Mouse (Mus musculus) heart, embryonic 16.5 days (tissue): ENCODE data around the gene Tspan9. TPM values are rescaled to one million over a fixed set of nuclear protein-coding genes. Genes with fewer than 3 reads are reported as not detected.

Source experiments
- ATAC-seq: fragments of 200-750 bp; cut with Nextera tagmentation; replicated peaks from 2 replicates; pipeline ENCODE4 v1.8.0; 2017; ENCODE audit warnings: moderate number of reproducible peaks; ENCODE audit not compliant: insufficient read depth, low FRiP score; ENCODE audit errors: extremely low read depth
- H3K27ac ChIP-seq: fragments of 300-500 bp; sonication (generic); 2 replicates; pipeline ENCODE4 v1.5.1; 2014; ENCODE audit warnings: mild to moderate bottlenecking, low read length, control low read depth, moderate library complexity
- H3K27me3 ChIP-seq: fragments of 300-500 bp; sonication (generic); 2 replicates; pipeline ENCODE4 v1.6.1; 2014; ENCODE audit warnings: low read length, mixed read lengths; ENCODE audit not compliant: control insufficient read depth, insufficient read depth
- H3K36me3 ChIP-seq: fragments of 300-500 bp; sonication (generic); 2 replicates; pipeline ENCODE4 v1.6.1; 2014; ENCODE audit not compliant: control insufficient read depth, insufficient read depth
- H3K4me1 ChIP-seq: fragments of 300-500 bp; sonication (generic); 2 replicates; pipeline ENCODE4 v1.6.1; 2014; ENCODE audit warnings: low read length, mixed read lengths; ENCODE audit not compliant: control insufficient read depth, insufficient read depth
- H3K4me2 ChIP-seq: fragments of 300-500 bp; sonication (generic); 2 replicates; pipeline ENCODE4 v1.6.1; 2014; ENCODE audit warnings: low read depth, mild to moderate bottlenecking, control low read depth, low read length
- H3K4me3 ChIP-seq: fragments of 300-500 bp; sonication (generic); 2 replicates; pipeline ENCODE4 v1.5.1; 2014; ENCODE audit warnings: mild to moderate bottlenecking, control low read depth, low read length
- H3K9ac ChIP-seq: fragments of 300-500 bp; sonication (generic); 2 replicates; pipeline ENCODE4 v1.6.1; 2014; ENCODE audit warnings: low read length, control low read depth
- H3K9me3 ChIP-seq: fragments of 300-500 bp; sonication (generic); replicated peaks from 2 replicates; pipeline ENCODE4 v1.6.1; 2016; ENCODE audit warnings: low read length; ENCODE audit not compliant: control insufficient read depth
- WGBS: fragments of 180-500 bp; shearing (Covaris S2); extraction: QIAGEN DNeasy Blood & Tissue Kit; methylation state at CpG from one replicate; pipeline ENCODE4 v1.1.7; 2014; 5-methylcytosine and 5-hydroxymethylcytosine counted together
- polyA plus RNA-seq: library from polyadenylated mRNA; unstranded; fragments of >200 nt; fragmentation: Nextera tagmentation; extraction: Ambion mirVana; gene quantifications from 2 replicates; pipeline ENCODE4 v1.2.1, GENCODE M21; 2015

Tspan9 gene
- polyA plus RNA-seq, 1 experiment from 2014 or later, result 138 TPM

DNA sequence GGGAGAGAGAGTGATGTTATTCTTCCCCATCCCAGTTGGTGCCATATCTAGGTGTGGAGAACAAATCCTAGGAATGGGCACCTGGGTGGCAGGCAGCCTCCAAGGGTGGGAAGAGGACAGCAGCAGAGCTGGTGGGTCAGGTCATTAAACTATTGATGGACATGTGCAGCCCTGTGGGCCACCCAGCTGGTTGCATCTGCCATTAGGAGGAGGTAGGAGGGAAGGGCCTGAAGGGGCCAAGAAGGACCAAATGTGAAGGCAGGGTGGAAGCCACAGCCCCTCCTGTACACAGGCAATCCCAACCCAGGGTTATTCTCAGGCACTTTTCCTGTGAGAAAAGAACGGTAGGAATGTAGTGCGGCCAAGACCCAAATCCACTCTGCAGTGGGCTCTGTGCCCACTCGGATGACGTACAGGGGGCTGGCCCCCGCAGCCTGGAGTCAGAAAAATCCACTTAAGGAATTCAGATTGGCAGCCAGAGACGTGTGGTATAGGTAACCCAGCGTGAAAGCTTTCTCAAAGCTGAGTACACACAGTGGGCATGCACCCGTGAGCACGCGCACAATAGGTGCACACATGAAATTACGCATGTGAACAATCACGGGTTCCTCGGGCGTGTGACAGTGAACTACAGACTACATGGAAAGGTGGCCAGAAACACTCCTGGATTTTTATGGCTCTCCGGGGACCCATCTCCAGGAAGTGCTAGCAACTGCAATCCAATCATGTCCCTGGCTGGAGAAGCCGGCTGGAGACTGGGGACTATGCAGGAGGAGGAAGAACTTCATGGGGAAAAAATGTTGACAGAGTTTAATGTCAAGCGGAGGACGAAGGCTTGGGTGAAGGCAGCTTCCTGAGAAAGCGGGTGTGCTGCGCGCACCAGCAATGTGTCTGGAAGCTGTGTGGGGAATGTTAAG lies 67.0 kb downstream of the Tspan9 start:
- no peaks in the 10 kb centered on the region for H3K27me3 ChIP-seq
- no peaks in the 10 kb centered on the region for H3K9me3 ChIP-seq
- H3K4me2 ChIP-seq, result no peak overlapping the region
- H3K36me3 ChIP-seq, result no peaks in the 10 kb centered on the region
- no peak overlapping the region for H3K4me3 ChIP-seq
- peak overlapping the region; percentile 68 for H3K27ac ChIP-seq
- peak overlapping the region; percentile 9 for H3K9ac ChIP-seq
- peaks cover 64% of the 10 kb centered on the region for H3K4me1 ChIP-seq
- WGBS, result 57% methylated on average over 21 of the region's 21 CpGs
- ATAC-seq, result peak; percentile 42

DNA sequence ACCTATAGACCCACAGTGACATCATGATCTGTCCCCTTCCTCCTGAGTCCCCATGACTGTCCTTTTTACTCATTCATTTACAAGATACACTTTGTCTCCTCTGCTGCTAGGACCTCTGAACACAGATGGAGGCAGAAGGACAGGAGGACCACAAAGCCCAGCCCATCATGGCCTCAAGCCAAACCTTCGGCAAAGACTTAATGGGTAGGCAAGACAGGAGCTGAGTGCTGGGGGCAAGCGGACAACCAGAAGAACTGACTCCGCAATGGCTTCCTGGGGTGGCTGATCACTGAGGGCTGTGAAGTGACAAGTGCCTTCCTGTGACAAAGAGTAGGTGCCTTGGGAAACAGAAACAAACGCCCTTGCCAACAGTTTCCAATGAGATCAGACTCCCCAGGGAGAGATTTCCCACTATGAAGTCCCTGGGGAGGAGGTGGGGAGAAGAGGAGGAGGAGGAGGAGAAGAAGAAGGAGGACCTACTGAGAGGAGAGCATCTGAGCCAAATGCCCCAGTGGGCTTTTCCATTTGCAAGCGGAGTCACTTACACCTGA lies 67.9 kb downstream of the Tspan9 start:
- H3K27ac ChIP-seq, result peak overlapping the region; percentile 68
- H3K4me1 ChIP-seq, result peaks cover 70% of the 10 kb centered on the region
- no peaks in the 10 kb centered on the region for H3K36me3 ChIP-seq
- peak overlapping the region; percentile 42; the same call in 1 of the 2 replicates for H3K9ac ChIP-seq
- no peaks in the 10 kb centered on the region for H3K27me3 ChIP-seq
- no peaks in the 10 kb centered on the region for H3K9me3 ChIP-seq
- WGBS, result 41% methylated on average over 5 of the region's 5 CpGs
- ATAC-seq, result no peak
- no peak overlapping the region for H3K4me2 ChIP-seq
- no peak overlapping the region for H3K4me3 ChIP-seq

DNA sequence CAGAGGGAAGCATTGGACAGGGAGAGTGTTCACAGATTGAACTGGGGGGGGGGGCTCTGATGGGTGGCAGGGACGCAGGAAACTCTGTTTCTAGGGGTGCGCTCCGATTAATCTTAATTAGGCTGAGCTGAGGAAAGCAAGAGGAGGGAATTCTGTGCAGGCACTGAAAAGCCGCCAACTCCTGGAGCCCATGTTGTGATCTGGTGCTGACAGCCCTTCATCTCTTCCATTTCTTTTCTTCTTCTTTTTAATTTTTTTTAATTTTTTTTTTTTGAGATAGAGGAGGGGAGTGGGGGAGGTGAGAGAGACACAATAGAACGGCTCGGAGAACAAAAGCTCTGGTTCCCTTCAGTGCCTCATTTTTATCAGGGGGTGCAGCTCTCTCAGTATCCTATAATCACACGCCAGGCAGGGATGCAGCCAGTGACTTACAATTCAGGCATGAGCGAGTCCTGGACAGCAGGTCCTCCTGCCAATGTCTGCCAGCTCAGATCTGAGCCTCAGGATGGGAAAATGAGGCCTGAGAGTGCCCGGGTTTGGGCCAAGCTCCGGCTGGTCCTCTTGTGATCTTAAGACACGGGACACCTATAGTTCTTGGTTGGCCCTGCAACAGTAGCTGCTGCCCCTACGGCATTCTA lies 72.4 kb downstream of the Tspan9 start:
- ATAC-seq, result no peak
- H3K27ac ChIP-seq, result peak overlapping the region; percentile 49
- H3K4me1 ChIP-seq, result peaks cover 51% of the 10 kb centered on the region
- 0 out of 2 replicates have a peak, but pooled peaks cover 3% of the 10 kb centered on the region for H3K36me3 ChIP-seq
- peak overlapping the region; percentile 23; the same call in 1 of the 2 replicates for H3K9ac ChIP-seq
- H3K27me3 ChIP-seq, result no peaks in the 10 kb centered on the region
- no peaks in the 10 kb centered on the region for H3K9me3 ChIP-seq
- H3K4me3 ChIP-seq, result no peak overlapping the region
- WGBS, result 59% methylated on average over 12 of the region's 12 CpGs
- H3K4me2 ChIP-seq, result no peak overlapping the region

DNA sequence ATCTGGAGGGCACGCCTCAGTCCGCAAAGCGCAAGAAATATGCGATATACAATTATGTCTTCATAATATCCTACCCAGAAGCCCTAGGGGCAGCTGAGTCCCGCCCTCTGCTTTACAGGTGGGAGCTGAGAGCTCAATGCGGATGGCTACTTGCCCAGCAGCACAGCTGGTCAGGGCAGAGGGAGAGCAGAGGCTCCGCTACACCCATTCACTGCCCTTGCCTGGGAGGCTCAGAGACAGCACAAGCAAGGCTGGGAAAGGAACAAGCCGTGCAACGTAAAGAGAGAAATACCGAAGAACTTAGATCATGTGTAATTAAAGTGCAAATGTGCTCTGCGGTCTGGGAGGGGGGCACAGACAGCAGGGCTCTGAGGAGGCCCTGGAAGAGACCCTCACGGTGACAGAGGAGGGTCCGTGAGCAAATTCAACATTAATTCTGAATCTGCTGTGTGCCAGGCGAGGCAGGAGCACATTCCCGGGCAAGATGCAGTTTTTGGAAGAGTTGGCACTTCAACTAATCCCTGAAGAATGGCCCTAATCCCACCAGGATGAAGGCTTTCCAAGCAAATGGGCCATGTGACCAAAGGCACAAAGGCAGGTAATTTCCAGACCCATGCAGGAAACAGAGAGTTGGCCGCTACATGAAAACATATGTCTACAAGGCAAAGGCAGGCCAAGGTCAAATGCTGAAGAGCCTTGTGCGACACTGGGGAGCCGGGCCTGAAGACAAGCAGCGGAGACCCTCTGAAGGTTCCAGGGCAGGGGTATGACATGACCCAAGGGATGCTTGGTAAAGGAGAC lies 73.1 kb downstream of the Tspan9 start:
- Histone ChIP-seq H3K4me1 (peaks cover 51% of the 10 kb centered on the region), H3K4me3 (no peak overlapping the region), H3K27ac (peak overlapping the region; percentile 40), H3K9ac (peak overlapping the region; percentile 23; the same call in 1 of the 2 replicates), H3K36me3 (0 out of 2 replicates have a peak, but pooled peaks cover 3% of the 10 kb centered on the region), H3K9me3 (no peaks in the 10 kb centered on the region), H3K27me3 (no peaks in the 10 kb centered on the region), H3K4me2 (no peak overlapping the region)
- ATAC-seq, result no peak
- WGBS, result 67% methylated on average over 19 of the region's 19 CpGs

DNA sequence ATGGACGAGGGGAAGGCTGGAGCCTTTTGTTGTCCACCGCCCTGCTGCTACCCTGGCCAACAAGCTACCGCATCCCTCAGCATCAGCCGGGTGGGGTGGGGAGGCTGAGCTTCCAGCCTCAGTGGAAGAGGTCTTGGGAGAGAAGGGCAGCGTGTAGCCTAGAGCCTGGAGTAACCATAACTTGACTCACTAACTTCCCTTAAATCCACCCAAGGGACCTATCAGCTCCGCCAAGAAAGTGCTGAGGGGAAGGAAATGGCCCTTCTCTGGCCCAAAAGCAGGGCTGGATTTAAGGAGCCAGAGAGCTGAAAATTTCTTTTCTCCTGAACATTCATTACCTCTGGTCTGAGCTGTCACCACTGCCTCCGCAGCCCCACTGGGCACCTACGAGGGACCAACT lies 75.2 kb downstream of the Tspan9 start:
- 82% methylated on average over 8 of the region's 8 CpGs for WGBS
- Histone ChIP-seq H3K4me1 (peaks cover 46% of the 10 kb centered on the region), H3K4me3 (no peak overlapping the region)

DNA sequence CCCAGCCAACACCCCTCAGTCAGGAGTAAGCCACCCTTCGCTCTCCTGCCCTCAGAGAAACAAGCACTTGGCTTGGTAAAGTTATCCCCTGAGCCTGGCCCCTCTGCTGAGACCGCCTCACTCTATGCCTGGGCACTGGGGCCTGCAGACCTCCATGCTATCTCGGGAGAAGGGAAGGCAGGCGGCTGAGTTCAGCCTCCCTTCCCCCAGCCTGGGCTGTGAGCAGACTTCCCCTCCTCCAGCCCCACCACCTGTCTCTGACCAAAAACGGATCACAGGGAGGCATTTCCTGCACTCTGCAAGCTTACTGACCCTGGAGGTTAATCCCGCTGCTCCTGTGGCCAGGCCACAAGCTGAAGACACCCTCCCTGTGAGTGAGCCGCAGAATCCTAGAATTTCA lies 77.4 kb downstream of the Tspan9 start:
- H3K36me3 ChIP-seq, result peaks cover 7% of the 10 kb centered on the region; the same call in 1 of the 2 replicates
- H3K4me3 ChIP-seq, result no peak overlapping the region
- peak overlapping the region; percentile 86 for H3K27ac ChIP-seq
- H3K4me2 ChIP-seq, result peak overlapping the region; percentile 25
- 12% methylated on average over 7 of the region's 7 CpGs for WGBS
- no peaks in the 10 kb centered on the region for H3K27me3 ChIP-seq
- peaks cover 41% of the 10 kb centered on the region for H3K4me1 ChIP-seq
- peak overlapping the region; percentile 63 for H3K9ac ChIP-seq
- H3K9me3 ChIP-seq, result no peaks in the 10 kb centered on the region
- peak; percentile 81 for ATAC-seq

More for the DNA sequence above, 75.2 kb downstream of the Tspan9 start:
- ATAC-seq, result no peak
- H3K27me3 ChIP-seq, result no peaks in the 10 kb centered on the region
- no peak overlapping the region for H3K9ac ChIP-seq
- no peak overlapping the region for H3K4me2 ChIP-seq
- H3K9me3 ChIP-seq, result no peaks in the 10 kb centered on the region
- H3K27ac ChIP-seq, result peak overlapping the region; percentile 19; the same call in 1 of the 2 replicates
- 0 out of 2 replicates have a peak, but pooled peaks cover 3% of the 10 kb centered on the region for H3K36me3 ChIP-seq

DNA sequence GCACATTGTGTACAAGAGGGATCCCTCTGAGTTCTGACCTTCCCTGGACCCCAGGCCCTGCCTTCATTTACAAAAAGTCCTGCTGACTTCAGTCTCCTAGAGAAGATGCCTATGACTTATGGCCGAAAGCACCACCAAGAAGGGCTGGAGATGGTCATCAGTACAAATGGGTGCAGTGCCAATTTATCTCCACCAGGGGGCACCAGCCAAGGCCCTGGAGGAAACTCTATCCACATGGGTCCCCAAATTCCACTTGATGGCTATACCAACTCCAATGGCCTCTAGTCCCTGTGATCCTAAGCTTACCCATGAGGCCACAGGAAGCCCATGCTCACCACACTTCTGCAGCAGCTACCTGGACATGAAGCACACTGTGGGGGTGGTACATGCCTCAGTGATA lies 79.9 kb downstream of the Tspan9 start:
- Histone ChIP-seq H3K36me3 (peaks cover 7% of the 10 kb centered on the region; the same call in 1 of the 2 replicates), H3K4me1 (peaks cover 31% of the 10 kb centered on the region), H3K4me3 (no peak overlapping the region), H3K9ac (no peak overlapping the region), H3K27ac (no peak overlapping the region), H3K9me3 (no peaks in the 10 kb centered on the region), H3K27me3 (no peaks in the 10 kb centered on the region), H3K4me2 (no peak overlapping the region)
- no peak for ATAC-seq
- WGBS, result 100% methylated on average over 1 of the region's 1 CpGs

DNA sequence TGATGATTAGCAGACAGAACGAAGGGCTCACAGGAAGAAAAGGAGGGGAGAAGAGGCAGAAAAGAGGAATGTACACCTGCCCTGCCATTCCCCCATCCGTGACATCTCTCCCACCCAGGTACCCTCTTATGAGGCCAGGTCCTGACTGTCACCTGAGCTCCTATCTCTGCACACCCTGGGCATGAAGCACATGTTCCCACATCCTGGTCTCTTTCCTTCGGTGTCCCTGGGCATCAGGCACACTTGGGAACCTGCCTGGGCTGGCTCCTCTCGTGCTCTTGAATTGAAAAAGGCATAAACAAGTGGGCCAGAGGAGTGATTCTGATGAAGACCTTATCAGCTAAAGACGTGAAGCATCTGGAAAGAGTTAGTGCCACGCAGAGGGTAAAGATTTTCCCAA lies 80.6 kb downstream of the Tspan9 start:
- Histone ChIP-seq H3K36me3 (peaks cover 7% of the 10 kb centered on the region; the same call in 1 of the 2 replicates), H3K4me1 (peaks cover 31% of the 10 kb centered on the region), H3K4me3 (no peak overlapping the region), H3K9ac (no peak overlapping the region), H3K27ac (no peak overlapping the region), H3K4me2 (no peak overlapping the region), H3K27me3 (no peaks in the 10 kb centered on the region), H3K9me3 (no peaks in the 10 kb centered on the region)
- no peak for ATAC-seq
- WGBS, result 77% methylated on average over 6 of the region's 6 CpGs
